Mouse (Mus musculus) left cerebral cortex, adult 2 months (tissue): ENCODE measurements around the gene Sema6c. TPM values are rescaled to one million over a fixed set of nuclear protein-coding genes. Genes with fewer than 3 reads are reported as not detected.
"Not testable (repeated sequence)": the region's sequence is repeated elsewhere in the genome, so short reads cannot be mapped to it uniquely, and the experiment has no call there.

ENCODE experiments used
- DNase-seq, 2 experiments: peaks; one replicate each; pipeline ENCODE4 v3.0.0; 2021 to 2022; ENCODE audit warnings: low spot score in 2 of 2, mixed read lengths in 1 of 2; ENCODE audit errors: extremely low spot score in 1 of 2
- H3K27ac ChIP-seq: fragments of 200-600 bp; 2 replicates; pipeline ENCODE4 v1.8.1; 2022
- H3K4me3 ChIP-seq: fragments of 200-600 bp; 2 replicates; pipeline ENCODE4 v1.8.1; 2022
- CTCF ChIP-seq: fragments of 200-600 bp; IDR thresholded peaks from 2 replicates; pipeline ENCODE4 v1.8.1; 2022; ENCODE audit warnings: antibody characterized with exemption, mild to moderate bottlenecking, moderate library complexity
- intact Hi-C: fragments of 180-260 bp; cut with DNase I; formaldehyde crosslinking; loops from one replicate; pipeline ENCODE4 v1.15.1; 2025
- total RNA-seq, 2 experiments: library from RNA; stranded (reverse); gene quantifications; 2 replicates each; pipeline ENCODE4 v1.2.3; 2021

Gene Sema6c
- total RNA-seq, 2 experiments from 2014 or later: 24.8 to 26.5 TPM

DNA sequence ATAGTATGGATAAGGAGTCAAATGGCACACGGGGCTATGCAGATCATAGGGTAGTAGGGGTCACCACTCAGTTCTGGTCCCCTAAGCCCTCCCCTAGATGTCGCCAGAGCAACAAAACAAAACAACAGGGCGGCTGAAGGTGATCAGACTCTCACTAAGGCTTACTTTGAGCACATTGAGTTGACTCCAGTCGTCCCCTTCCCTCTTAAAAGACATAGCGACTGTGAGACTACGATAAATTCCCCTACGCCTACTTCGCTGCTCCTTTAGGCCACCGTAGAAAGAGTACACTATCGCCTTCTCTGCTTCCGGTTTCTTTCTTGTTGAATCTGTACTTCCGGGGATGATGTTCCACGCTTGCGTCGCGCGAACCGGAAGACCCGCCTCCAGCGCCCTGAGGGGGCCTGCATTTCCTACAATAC, 26.6 kb upstream of the Sema6c start, which contains the start of the genes Scnm1 and Lysmd1:
Scnm1 (minus strand) TSS at position 332 of the 422 bp plus-strand sequence.
Lysmd1 (plus strand) TSS at position 409 of the 422 bp plus-strand sequence.
- peak; percentile 83 to 89 for DNase-seq
- Histone ChIP-seq H3K4me3 (peak within 1 kb of the TSS; percentile 67), H3K27ac (peak within 1 kb of the TSS; percentile 90)
- intact Hi-C loops: no loop called here
- peak; percentile 15 for TF ChIP-seq CTCF

GRCm38 (mm10) chr3:95134133-95134532, 26.1 kb upstream of the Sema6c start:
- peak overlapping the region; percentile 67; the same call in 1 of the 2 replicates for H3K4me3 ChIP-seq
- H3K27ac ChIP-seq, intact Hi-C loops, DNase-seq: not testable (repeated sequence)

DNA sequence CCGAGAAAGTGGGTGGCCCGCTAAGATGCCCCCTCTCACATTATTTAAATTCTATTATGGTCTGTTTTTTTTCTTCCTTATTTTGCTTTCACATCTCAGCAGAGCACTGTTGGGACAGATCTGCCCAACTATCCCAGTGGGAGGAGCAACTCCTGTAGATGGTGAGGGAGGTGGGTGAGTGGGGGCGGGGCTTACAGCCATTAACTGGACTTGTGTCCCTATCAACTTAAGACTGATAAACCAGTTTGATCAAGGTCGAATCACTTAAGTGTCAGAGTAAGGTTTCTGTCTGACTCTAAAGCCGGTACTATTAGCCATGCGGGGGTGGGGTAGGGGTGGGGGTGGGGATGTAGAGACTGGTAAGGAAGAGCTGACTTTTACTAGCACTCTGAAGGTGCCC, 25.2 kb upstream of the Sema6c start:
- no peak for TF ChIP-seq CTCF
- DNase-seq: no peak
- H3K4me3 ChIP-seq: peak overlapping the region; percentile 46
- peak overlapping the region; percentile 59; the same call in 1 of the 2 replicates for H3K27ac ChIP-seq
- intact Hi-C loops: no loop called here

GRCm38 (mm10) chr3:95135433-95136052, 24.7 kb upstream of the Sema6c start:
- Histone ChIP-seq H3K27ac (no peak overlapping the region), H3K4me3 (peak overlapping the region; percentile 46)

DNA sequence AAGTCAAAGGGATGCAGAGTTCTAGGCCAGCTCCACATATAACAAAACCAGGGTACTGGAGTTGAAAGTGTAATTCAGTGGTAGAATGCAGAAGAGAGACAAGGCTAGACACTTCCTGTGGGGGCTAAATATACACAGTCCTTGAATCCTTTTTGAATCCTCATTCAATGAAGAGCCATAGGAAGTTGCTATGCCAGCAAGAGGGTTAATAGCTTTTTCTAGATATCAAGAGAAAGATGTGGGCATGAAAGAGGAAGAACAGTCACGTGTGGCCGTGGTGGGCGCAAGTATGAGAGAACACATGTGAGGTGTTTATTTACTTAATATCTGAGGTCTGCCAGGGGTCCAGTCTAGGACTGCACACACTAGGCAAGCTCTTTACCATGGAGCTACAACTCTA, 23.9 kb upstream of the Sema6c start:
- intact Hi-C loops: no loop called here
- TF ChIP-seq CTCF: no peak
- Histone ChIP-seq H3K27ac (no peak overlapping the region), H3K4me3 (no peak overlapping the region)
- no peak for DNase-seq

More at GRCm38 (mm10) chr3:95135433-95136052, 24.7 kb upstream of the Sema6c start:
- intact Hi-C loops: no loop called here
- TF ChIP-seq CTCF: no peak
- DNase-seq: no peak

- intact Hi-C loops: loop anchor here (2.0 to 5.0 kb wide), 2 partner anchors 77 to 143 kb away; partner anchors contain the start of genes Gabpb2, Mindy1 and Prune1
- H3K27ac ChIP-seq: no peak overlapping the region
- DNase-seq: no peak
- TF ChIP-seq CTCF: no peak; the same call in 1 of the 2 replicates
- no peak overlapping the region for H3K4me3 ChIP-seq
These were observed 20.5 kb upstream of the Sema6c start for GRCm38 (mm10) chr3:95139586-95140288.

DNA sequence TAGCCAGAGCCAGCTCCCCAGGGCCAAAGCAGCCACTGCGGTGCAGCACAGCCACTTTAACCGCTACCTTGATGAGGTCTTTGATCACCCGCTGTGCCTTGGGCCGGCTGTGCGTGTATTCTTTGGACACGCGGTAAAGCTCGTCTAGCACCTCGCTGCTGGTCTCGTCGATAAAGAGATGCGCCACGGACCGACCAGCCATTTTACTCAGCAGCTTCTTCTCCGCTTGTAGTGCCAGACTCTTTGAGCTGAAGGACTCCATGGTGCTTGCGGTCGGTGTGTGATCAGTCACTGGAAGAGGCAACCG, 20.0 kb upstream of the Sema6c start:
- no peak overlapping the region for H3K27ac ChIP-seq
- intact Hi-C loops: loop anchor here (2.0 to 5.0 kb wide), 2 partner anchors 77 to 142 kb away; partner anchors contain the start of genes Gabpb2, Mindy1 and Prune1
- no peak overlapping the region for H3K4me3 ChIP-seq
- TF ChIP-seq CTCF: no peak
- DNase-seq: no peak

DNA sequence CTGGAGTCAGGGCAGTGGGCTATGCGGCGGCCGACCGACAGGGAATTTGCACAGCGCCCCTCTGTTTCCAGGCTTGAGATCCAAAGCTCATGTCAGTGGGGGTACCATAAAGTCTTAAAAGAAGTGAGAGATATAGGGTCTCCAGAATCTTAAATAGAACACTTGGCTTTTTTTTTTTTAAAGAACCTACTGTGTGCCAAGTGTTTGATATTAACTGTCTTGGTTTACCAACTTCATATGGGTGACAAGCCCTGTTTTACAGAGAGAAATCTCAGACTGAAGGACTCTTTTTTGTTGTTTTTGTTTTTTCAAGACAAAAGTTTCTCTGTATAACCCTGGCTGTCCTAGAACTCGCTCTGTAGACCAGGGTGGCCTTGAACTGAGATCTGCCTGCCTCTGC, 19.5 kb upstream of the Sema6c start:
- H3K27ac ChIP-seq: no peak overlapping the region
- TF ChIP-seq CTCF: no peak
- H3K4me3 ChIP-seq: no peak overlapping the region
- DNase-seq: no peak
- intact Hi-C loops: loop anchor here (2.0 to 5.0 kb wide), 2 partner anchors 76 to 142 kb away; partner anchors contain the start of genes Gabpb2, Mindy1 and Prune1

DNA sequence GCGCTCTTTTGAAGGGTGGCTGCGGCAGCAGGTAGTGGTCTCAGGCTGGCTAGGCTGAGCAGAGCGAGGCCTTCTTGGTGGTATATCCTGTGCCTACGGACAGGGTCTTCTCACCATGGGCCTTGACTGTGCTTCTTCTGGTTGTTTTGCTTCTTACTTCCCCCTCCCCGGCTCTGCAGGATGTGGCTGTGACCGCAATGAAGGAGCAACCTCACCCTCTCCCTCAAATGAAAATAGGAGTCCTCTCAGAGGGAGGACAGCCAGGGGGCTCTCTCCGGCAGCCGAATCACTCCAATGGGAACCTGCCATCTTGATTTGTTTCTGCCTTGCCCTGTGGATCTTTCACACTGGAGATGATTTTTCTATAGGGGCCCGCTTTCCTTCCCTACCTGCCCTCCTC, 18.8 kb upstream of the Sema6c start:
- intact Hi-C loops: loop anchor here (2.0 to 5.0 kb wide), 2 partner anchors 75 to 141 kb away; partner anchors contain the start of genes Gabpb2, Mindy1 and Prune1
- no peak overlapping the region for H3K4me3 ChIP-seq
- no peak overlapping the region for H3K27ac ChIP-seq
- no peak for DNase-seq
- no peak for TF ChIP-seq CTCF

DNA sequence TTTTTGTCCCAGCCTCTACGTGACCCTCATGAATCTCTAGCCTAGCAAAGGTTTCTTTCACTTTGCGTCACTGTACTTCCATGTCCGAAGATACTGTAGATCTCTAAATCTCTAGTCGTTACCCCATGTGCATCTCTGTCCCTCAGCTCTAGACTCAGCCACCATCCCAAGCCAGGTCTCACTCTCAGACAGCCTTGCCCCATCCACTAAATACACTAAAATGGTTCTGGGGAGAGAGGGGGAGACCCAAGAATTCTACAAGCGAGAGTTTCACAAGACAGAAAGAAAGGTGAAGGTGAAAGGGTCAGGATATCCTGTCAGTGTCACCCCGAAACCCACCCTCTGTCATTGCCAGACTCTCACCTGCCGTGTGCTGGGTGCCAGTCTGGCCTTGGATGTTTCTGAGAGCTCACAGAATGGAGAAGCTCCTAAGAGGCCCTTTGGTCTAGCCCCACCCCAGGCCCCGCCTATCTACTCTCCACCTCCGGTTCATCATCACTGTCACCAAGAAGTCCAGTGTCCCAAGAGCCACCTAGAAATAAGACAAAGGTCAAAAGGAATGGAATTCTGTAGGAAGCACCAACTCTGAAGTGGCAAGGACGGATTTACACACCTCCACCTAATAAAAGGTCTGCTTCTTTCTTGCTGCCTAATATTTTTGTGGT, 18.2 kb upstream of the Sema6c start, which contains the start of gene Tnfaip8l2:
Tnfaip8l2 (minus strand) TSS at position 409 of the 665 bp plus-strand sequence.
- intact Hi-C loops: loop anchor here (1.0 to 5.0 kb wide), 4 partner anchors 32 to 140 kb away; partner anchors contain the start of genes Gabpb2, Mindy1 and Prune1
- TF ChIP-seq CTCF: no peak
- Histone ChIP-seq H3K27ac (no peak within 1 kb of the TSS), H3K4me3 (no peak within 1 kb of the TSS)
- DNase-seq: no peak

DNA sequence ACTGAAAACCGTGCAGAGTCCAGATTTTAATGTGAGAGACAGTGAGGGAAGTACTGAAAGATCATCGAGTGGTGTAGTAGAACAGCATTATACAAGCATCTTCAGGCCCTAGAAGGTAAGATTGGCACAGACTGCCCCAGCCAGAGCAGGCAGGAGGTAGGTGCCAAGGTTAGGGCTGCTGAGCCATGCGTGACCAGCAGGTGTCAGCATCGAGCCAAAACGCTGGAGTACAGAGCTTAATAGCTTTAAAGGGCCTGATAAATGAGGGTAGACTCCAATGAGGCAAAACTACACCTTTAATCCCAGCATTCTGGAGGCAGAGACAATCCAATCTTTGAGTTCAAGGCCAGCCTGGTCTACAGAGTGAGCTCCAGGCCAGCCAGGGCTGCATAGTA, 17.6 kb upstream of the Sema6c start:
- no peak overlapping the region for H3K27ac ChIP-seq
- DNase-seq: peak; percentile 79 to 88
- peak; percentile 97 for TF ChIP-seq CTCF
- intact Hi-C loops: loop anchor here (1.0 to 5.0 kb wide), 3 partner anchors 32 to 140 kb away; partner anchors contain the start of genes Mindy1 and Prune1
- no peak overlapping the region for H3K4me3 ChIP-seq
